Mouse (Mus musculus): ENCODE results near the gene Kctd14. TPM values are rescaled to one million over a fixed set of nuclear protein-coding genes. Genes with fewer than 3 reads are reported as not detected.

Kctd14 gene
- total and polyA plus RNA-seq, 2 experiments, result 0.13 to 0.18 TPM

- H3K27ac ChIP-seq (replicated peaks; ENCODE audit: insufficient read depth, low read depth, low read length), result peak overlapping the region; percentile 87
- H3K27me3 ChIP-seq (ENCODE audit: control insufficient read depth, insufficient read depth, low read length), result no peaks in the 10 kb centered on the region
- DNase-seq (ENCODE audit: extremely low read depth, low read depth, low spot score), result peak; percentile 68
- TF ChIP-seq CTCF (IDR thresholded peaks at IDR 0.05; ENCODE audit: low read depth, low read length) (no peak), POLR2A (IDR thresholded peaks at IDR 0.05; ENCODE audit: extremely low read depth, insufficient read depth, low read length) (0 out of 2 replicates have a peak, but pooled peaks have one; percentile 4)
- H3K4me3 ChIP-seq (ENCODE audit: insufficient read depth, low read depth, low read length), result peak overlapping the region; percentile 74
- H3K4me1 ChIP-seq (ENCODE audit: control insufficient read depth, insufficient read depth, low read length), result peaks cover 20% of the 10 kb centered on the region
- H3K36me3 ChIP-seq (ENCODE audit: control insufficient read depth, insufficient read depth, low read length), result peaks cover 25% of the 10 kb centered on the region
- H3K79me2 ChIP-seq (ENCODE audit: control insufficient read depth, insufficient read depth, low read length), result peaks cover 8% of the 10 kb centered on the region; the same call in 1 of the 2 replicates
- WGBS, result 36% methylated on average over 9 of the region's 9 CpGs
- H3K9ac ChIP-seq (ENCODE audit: low read depth, low read length), result peak overlapping the region; percentile 85
Measured at GRCm38 (mm10) chr7:97414915-97415687, 36.0 kb upstream of the Kctd14 start.

- Histone ChIP-seq H3K4me1 (ENCODE audit: control insufficient read depth, insufficient read depth, low read length) (peaks cover 31% of the 10 kb centered on the region), H3K27me3 (ENCODE audit: control insufficient read depth, insufficient read depth, low read length) (no peaks in the 10 kb centered on the region), H3K36me3 (ENCODE audit: control insufficient read depth, insufficient read depth, low read length) (peaks cover 25% of the 10 kb centered on the region), H3K4me3 (ENCODE audit: insufficient read depth, low read depth, low read length) (peak overlapping the region; percentile 74), H3K27ac (replicated peaks; ENCODE audit: insufficient read depth, low read depth, low read length) (peak overlapping the region; percentile 87), H3K79me2 (ENCODE audit: control insufficient read depth, insufficient read depth, low read length) (peaks cover 8% of the 10 kb centered on the region; the same call in 1 of the 2 replicates), H3K9ac (ENCODE audit: low read depth, low read length) (peak overlapping the region; percentile 85)
- peak; percentile 36; the same call in 1 of the 2 replicates for TF ChIP-seq POLR2A (IDR thresholded peaks at IDR 0.05; ENCODE audit: extremely low read depth, insufficient read depth, low read length)
- TF ChIP-seq CTCF (IDR thresholded peaks at IDR 0.05; ENCODE audit: low read depth, low read length), result no peak
- whole genome bisulfite sequencing, result 31% methylated on average over 4 of the region's 4 CpGs
- peak; percentile 60 for DNase-seq (ENCODE audit: extremely low read depth, low read depth, low spot score)
Measured at GRCm38 (mm10) chr7:97416473-97416872, 34.6 kb upstream of the Kctd14 start.

- DNase-seq (ENCODE audit: extremely low read depth, low read depth, low spot score), result peak; percentile 99
- peak within 1 kb of the TSS; percentile 74 for H3K4me3 ChIP-seq (ENCODE audit: insufficient read depth, low read depth, low read length)
- H3K36me3 ChIP-seq (ENCODE audit: control insufficient read depth, insufficient read depth, low read length), result peaks cover 25% of the 10 kb centered on the region
- H3K9ac ChIP-seq (ENCODE audit: low read depth, low read length), result peak within 1 kb of the TSS; percentile 85
- H3K79me2 ChIP-seq (ENCODE audit: control insufficient read depth, insufficient read depth, low read length), result peaks cover 8% of the 10 kb centered on the region; the same call in 1 of the 2 replicates
- no peaks in the 10 kb centered on the region for H3K27me3 ChIP-seq (ENCODE audit: control insufficient read depth, insufficient read depth, low read length)
- peak within 1 kb of the TSS; percentile 93 for H3K27ac ChIP-seq (replicated peaks; ENCODE audit: insufficient read depth, low read depth, low read length)
- peak; percentile 27; the same call in 1 of the 2 replicates for TF ChIP-seq CTCF (IDR thresholded peaks at IDR 0.05; ENCODE audit: low read depth, low read length)
- peak; percentile 97 for TF ChIP-seq POLR2A (IDR thresholded peaks at IDR 0.05; ENCODE audit: extremely low read depth, insufficient read depth, low read length)
- H3K4me1 ChIP-seq (ENCODE audit: control insufficient read depth, insufficient read depth, low read length), result peaks cover 36% of the 10 kb centered on the region
- 21% methylated on average over 25 of the region's 25 CpGs for WGBS
Measured at GRCm38 (mm10) chr7:97416906-97417777, 34.0 kb upstream of the Kctd14 start, which contains the start of gene Thrsp. TSS of gene Thrsp (minus strand) at chr7:97417730.

- peak overlapping the region; percentile 93 for H3K27ac ChIP-seq (replicated peaks; ENCODE audit: insufficient read depth, low read depth, low read length)
- H3K27me3 ChIP-seq (ENCODE audit: control insufficient read depth, insufficient read depth, low read length), result no peaks in the 10 kb centered on the region
- no peak for TF ChIP-seq CTCF (IDR thresholded peaks at IDR 0.05; ENCODE audit: low read depth, low read length)
- TF ChIP-seq POLR2A (IDR thresholded peaks at IDR 0.05; ENCODE audit: extremely low read depth, insufficient read depth, low read length), result no peak
- H3K9ac ChIP-seq (ENCODE audit: low read depth, low read length), result peak overlapping the region; percentile 75
- peaks cover 47% of the 10 kb centered on the region for H3K4me1 ChIP-seq (ENCODE audit: control insufficient read depth, insufficient read depth, low read length)
- DNase-seq (ENCODE audit: extremely low read depth, low read depth, low spot score), result peak; percentile 99
- no peak overlapping the region for H3K4me3 ChIP-seq (ENCODE audit: insufficient read depth, low read depth, low read length)
- peaks cover 15% of the 10 kb centered on the region for H3K36me3 ChIP-seq (ENCODE audit: control insufficient read depth, insufficient read depth, low read length)
- peaks cover 8% of the 10 kb centered on the region; the same call in 1 of the 2 replicates for H3K79me2 ChIP-seq (ENCODE audit: control insufficient read depth, insufficient read depth, low read length)
- 7% methylated on average over 5 of the region's 5 CpGs for WGBS
Measured at GRCm38 (mm10) chr7:97418717-97419116, 32.4 kb upstream of the Kctd14 start.

- no peak for TF ChIP-seq POLR2A (IDR thresholded peaks at IDR 0.05; ENCODE audit: extremely low read depth, insufficient read depth, low read length)
- TF ChIP-seq CTCF (IDR thresholded peaks at IDR 0.05; ENCODE audit: low read depth, low read length), result no peak
- peak overlapping the region; percentile 75 for H3K9ac ChIP-seq (ENCODE audit: low read depth, low read length)
- DNase-seq (ENCODE audit: extremely low read depth, low read depth, low spot score), result peak; percentile 25
- H3K79me2 ChIP-seq (ENCODE audit: control insufficient read depth, insufficient read depth, low read length), result peaks cover 8% of the 10 kb centered on the region; the same call in 1 of the 2 replicates
- H3K27me3 ChIP-seq (ENCODE audit: control insufficient read depth, insufficient read depth, low read length), result no peaks in the 10 kb centered on the region
- peaks cover 46% of the 10 kb centered on the region for H3K4me1 ChIP-seq (ENCODE audit: control insufficient read depth, insufficient read depth, low read length)
- no peak overlapping the region for H3K4me3 ChIP-seq (ENCODE audit: insufficient read depth, low read depth, low read length)
- 52% methylated on average over 5 of the region's 5 CpGs for WGBS
- H3K36me3 ChIP-seq (ENCODE audit: control insufficient read depth, insufficient read depth, low read length), result peaks cover 11% of the 10 kb centered on the region
- peak overlapping the region; percentile 93 for H3K27ac ChIP-seq (replicated peaks; ENCODE audit: insufficient read depth, low read depth, low read length)
Measured at GRCm38 (mm10) chr7:97419163-97419562, 32.0 kb upstream of the Kctd14 start.
